Mouse (Mus musculus): Measurements from ENCODE around the gene Pctp.

Pctp gene

GRCm38 (mm10) chr11:89971296-89971695, 31.4 kb downstream of the Pctp start:
- DNase-seq = no peak

- DNase-seq = no peak
Observed at GRCm38 (mm10) chr11:89970726-89971125, 32.0 kb downstream of the Pctp start.

- DNase-seq = no peak
Observed at GRCm38 (mm10) chr11:89969131-89969530, 33.6 kb downstream of the Pctp start.

GRCm38 (mm10) chr11:89950691-89951270, 51.9 kb downstream of the Pctp start:
- no peak for DNase-seq

- no peak for DNase-seq
Observed at GRCm38 (mm10) chr11:89947806-89948205, 54.9 kb downstream of the Pctp start.

GRCm38 (mm10) chr11:89945159-89945558, 57.5 kb downstream of the Pctp start:
- no peak for DNase-seq

- no peak for DNase-seq
Observed at GRCm38 (mm10) chr11:89937241-89937640, 65.5 kb downstream of the Pctp start.

Measured in thymus, postnatal 4 days (tissue).